Mouse (Mus musculus) gastrocnemius, postnatal 10 days (tissue): ENCODE measurements around the gene Gorab. TPM values are rescaled to one million over a fixed set of nuclear protein-coding genes. Genes with fewer than 3 reads are reported as not detected.

Source experiments
- DNase-seq: peaks from one replicate; pipeline ENCODE4 v3.0.0; 2021; ENCODE audit warnings: mixed read lengths
- total RNA-seq, 2 experiments: library from RNA; stranded (reverse); gene quantifications; 2 replicates each; pipeline ENCODE4 v1.2.3; 2021

The Gorab gene
- total RNA-seq, 2 experiments from 2014 or later: 5.5 to 6.2 TPM

GRCm38 (mm10) chr1:163357733-163358132, 45.7 kb downstream of the Gorab start:
- DNase-seq: no peak

GRCm38 (mm10) chr1:163356167-163356566, 47.3 kb downstream of the Gorab start:
- DNase-seq: no peak

GRCm38 (mm10) chr1:163355626-163356156, 47.8 kb downstream of the Gorab start:
- no peak for DNase-seq

- DNase-seq: no peak
These were observed 52.5 kb downstream of the Gorab start for GRCm38 (mm10) chr1:163350988-163351387.

- DNase-seq: no peak
These were observed 57.9 kb downstream of the Gorab start for GRCm38 (mm10) chr1:163345541-163345940.

GRCm38 (mm10) chr1:163344931-163345330, 58.5 kb downstream of the Gorab start:
- no peak for DNase-seq

- no peak for DNase-seq
These were observed 64.3 kb downstream of the Gorab start for GRCm38 (mm10) chr1:163339219-163339561.

GRCm38 (mm10) chr1:163338525-163339218, 64.8 kb downstream of the Gorab start:
- DNase-seq: peak; percentile 31

GRCm38 (mm10) chr1:163337821-163338220, 65.6 kb downstream of the Gorab start:
- DNase-seq: peak; percentile 31

Other genes starting within 250 kb of the Gorab start
- 10 to 100 TPM; 65.9 to 84.0 TPM for gene Prrx1, start 90.0 kb downstream of the Gorab start, total RNA-seq